Mouse (Mus musculus): ENCODE data around the gene Slc4a11.

Slc4a11 gene

GRCm38 (mm10) chr2:130697153-130697810 lies at the start of gene Slc4a11:
Gene Slc4a11 (minus strand): TSS chr2:130697519.
- DNase-seq (ENCODE audit: low read depth, low spot score), result no peak

- no peak for DNase-seq (ENCODE audit: low read depth, low spot score)
Observed at GRCm38 (mm10) chr2:130743576-130743975, 46.3 kb upstream of the Slc4a11 start.

GRCm38 (mm10) chr2:130740096-130740495 lies 42.8 kb upstream of the Slc4a11 start:
- no peak for DNase-seq (ENCODE audit: low read depth, low spot score)

- no peak for DNase-seq (ENCODE audit: low read depth, low spot score)
Observed at GRCm38 (mm10) chr2:130738019-130738418, 40.7 kb upstream of the Slc4a11 start.

- no peak for DNase-seq (ENCODE audit: low read depth, low spot score)
Observed at GRCm38 (mm10) chr2:130735281-130735680, 38.0 kb upstream of the Slc4a11 start.

GRCm38 (mm10) chr2:130733444-130733843 lies 36.1 kb upstream of the Slc4a11 start:
- DNase-seq (ENCODE audit: low read depth, low spot score), result no peak

GRCm38 (mm10) chr2:130731855-130732254 lies 34.5 kb upstream of the Slc4a11 start:
- no peak for DNase-seq (ENCODE audit: low read depth, low spot score)

DNA sequence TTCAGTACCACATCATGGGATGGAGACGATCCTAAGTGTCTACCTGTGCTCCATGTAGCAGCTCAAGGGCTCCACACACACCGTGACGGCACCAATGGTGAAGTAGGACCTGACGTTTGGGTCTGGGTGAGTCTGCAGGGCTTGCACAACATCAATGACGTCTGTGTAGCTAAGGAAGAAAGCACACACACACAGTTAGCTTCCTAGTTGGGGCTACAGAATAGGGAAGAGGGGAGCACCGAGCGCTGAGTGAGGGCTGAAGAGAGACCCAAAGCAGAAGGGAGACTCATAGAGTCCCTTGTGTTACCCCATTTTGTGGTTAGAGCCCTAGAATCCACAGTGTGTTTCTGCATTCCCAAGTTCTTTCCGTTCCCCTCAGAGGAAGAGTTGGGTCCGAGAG lies 33.4 kb upstream of the Slc4a11 start:
- DNase-seq (ENCODE audit: low read depth, low spot score), result no peak

DNA sequence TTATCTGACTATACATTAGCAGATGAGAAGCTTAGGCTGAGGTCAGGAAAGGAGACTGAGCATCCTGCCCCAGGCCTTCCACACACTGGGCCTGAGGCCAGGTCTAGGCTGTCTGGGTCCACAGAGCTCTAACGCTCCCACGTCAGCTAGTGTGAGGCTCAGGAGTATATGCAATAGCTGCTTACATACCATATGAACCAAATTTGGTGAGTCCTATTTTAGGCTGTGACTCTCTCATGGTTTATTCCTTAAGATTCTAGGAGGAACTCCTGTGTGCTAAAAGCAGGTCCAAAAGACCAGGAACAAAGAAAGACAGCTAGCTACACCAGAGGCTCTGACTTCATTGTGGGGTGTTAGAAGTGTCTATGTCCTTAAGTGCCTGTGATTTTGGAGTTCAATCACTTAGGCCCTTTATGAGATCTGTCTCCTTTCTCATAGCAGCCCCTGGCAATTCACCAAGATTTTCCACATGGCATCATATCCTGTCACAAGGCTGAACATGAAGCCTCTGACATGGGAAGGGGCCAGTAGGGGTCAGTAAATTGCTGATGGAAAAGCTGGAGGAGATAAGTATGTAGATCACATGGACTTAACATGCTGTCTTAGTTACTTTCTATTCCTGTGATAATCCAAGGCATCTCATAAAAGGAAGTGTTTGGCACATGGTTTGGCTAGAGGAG lies 31.7 kb upstream of the Slc4a11 start:
- no peak for DNase-seq (ENCODE audit: low read depth, low spot score)

GRCm38 (mm10) chr2:130727752-130728151 lies 30.4 kb upstream of the Slc4a11 start:
- no peak for DNase-seq (ENCODE audit: low read depth, low spot score)

DNA sequence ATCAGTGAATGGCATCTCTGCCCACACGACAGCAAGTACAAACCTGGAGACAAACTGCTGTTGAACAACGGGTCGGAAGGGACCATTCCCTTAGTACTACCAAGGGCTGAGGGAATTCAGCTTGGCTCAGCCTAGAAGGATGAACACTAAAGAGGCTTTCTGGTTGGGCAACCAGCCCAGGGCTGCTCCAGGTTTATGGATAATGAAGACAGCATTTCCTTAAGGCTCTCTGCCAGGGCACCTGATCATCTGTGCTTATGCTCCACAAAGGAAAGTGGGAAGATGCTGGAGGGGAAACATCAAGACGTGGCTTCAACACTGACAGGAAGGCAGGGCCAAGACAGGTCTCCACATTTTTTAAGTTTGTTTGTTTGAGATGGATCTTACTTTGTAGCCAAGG lies 27.1 kb upstream of the Slc4a11 start:
- DNase-seq (ENCODE audit: low read depth, low spot score), result no peak

GRCm38 (mm10) chr2:130717951-130718350 lies 20.6 kb upstream of the Slc4a11 start:
- no peak for DNase-seq (ENCODE audit: low read depth, low spot score)

- no peak for DNase-seq (ENCODE audit: low read depth, low spot score)
Observed at GRCm38 (mm10) chr2:130707057-130707456, 9.7 kb upstream of the Slc4a11 start.

- DNase-seq (ENCODE audit: low read depth, low spot score), result no peak
Observed at GRCm38 (mm10) chr2:130706602-130707001, 9.3 kb upstream of the Slc4a11 start.

- no peak for DNase-seq (ENCODE audit: low read depth, low spot score)
Observed at GRCm38 (mm10) chr2:130705178-130705577, 7.9 kb upstream of the Slc4a11 start.

DNA sequence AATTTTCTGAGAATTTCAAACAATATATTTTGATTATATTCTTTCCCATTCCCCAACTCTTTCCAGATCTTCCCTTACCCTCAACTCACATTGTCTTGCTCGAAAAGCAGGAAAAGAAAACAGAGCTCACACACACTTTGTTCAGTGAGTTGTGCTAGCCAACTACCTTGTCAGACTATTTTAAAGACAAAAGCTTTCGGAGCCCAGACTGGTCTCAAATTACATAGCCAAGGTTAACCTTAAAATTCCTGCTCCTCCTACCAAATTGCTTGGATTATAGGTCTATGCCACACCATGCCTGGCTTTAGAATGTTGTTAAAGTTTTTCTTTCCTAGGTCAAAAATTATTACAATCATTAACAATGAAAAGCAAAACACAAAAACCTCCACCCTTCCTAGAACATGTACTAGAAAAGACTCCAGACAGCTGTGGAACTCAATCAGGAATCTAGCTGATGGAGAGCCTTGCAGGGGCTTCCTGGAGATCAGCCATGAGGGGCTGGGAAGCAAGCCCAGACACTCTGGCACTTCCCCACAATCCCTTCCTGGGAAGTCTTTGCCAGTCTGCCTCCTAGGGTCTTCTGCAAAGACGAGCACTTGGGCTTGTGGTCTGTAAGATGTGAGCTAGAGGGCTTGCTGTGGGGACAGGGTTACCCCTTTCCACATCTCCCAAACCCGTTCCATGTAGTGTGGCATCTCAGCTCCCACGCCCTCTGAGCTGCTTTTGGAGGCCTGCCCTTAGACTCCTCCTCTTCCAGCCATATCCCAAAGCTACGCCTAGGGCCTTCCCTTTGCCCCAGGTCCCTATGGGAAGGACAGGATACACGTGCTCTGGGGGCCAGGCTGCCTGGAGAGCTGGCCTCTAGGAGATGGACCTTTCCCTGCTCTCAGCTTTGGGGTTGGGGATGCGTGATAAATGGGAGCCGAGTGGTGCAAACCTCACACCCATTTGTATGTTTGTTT lies 7.0 kb upstream of the Slc4a11 start:
- DNase-seq (ENCODE audit: low read depth, low spot score), result no peak

GRCm38 (mm10) chr2:130697821-130698266 lies 525 bp upstream of the Slc4a11 start:
- no peak for DNase-seq (ENCODE audit: low read depth, low spot score)

DNA sequence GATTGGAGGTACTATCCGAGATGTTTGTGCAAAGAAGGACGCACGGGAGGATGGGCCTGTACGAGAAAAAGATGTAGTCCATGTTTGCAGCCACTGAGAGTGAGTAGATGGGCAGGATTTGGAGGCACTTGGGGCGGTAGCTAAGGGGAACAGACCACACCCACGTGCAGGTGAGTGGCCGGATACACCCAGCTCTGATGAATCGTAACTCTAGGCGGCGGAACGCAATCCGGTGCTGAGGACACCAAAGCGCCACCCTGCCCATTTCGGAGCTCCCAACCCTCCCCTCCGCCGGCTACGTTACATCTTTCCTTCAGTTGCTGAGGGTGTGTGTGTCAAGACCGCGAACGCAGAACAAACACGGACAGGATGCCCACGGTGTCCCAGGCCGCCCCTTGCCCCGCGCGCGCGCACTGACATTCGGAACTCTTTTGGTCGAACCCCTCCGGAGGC lies 593 bp downstream of the Slc4a11 start:
- no peak for DNase-seq (ENCODE audit: low read depth, low spot score)

GRCm38 (mm10) chr2:130693563-130693962 lies 3.8 kb downstream of the Slc4a11 start:
- DNase-seq (ENCODE audit: low read depth, low spot score), result no peak

DNA sequence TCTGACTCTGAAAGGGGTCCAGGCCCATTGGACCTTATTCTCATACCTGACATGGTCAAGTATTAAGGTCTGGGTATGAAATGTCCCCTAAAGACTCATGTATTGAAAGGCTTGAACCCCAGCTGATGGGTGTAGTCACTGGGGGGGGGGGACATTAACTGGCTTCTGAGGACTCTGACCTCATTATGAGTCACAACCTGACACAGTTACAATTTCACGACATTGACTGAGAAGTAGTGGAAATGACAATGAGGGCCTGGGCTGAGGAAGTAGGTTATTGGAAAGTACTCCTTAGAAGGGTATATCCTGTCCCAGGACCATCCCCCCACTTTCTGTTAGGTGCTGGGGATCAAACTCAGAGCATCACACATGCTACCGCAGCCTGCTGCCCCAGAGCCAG lies 8.3 kb downstream of the Slc4a11 start:
- DNase-seq (ENCODE audit: low read depth, low spot score), result no peak

- DNase-seq (ENCODE audit: low read depth, low spot score), result no peak
Observed at GRCm38 (mm10) chr2:130685426-130685825, 11.9 kb downstream of the Slc4a11 start.

- DNase-seq (ENCODE audit: low read depth, low spot score), result no peak
Observed at GRCm38 (mm10) chr2:130681531-130681930, 15.8 kb downstream of the Slc4a11 start.
